Comparison of ENCODE assay signal across 8 mouse cellular contexts in genomic region chr10:120875672-120876463, GRCm38 (mm10). TPM values are rescaled to one million over a fixed set of nuclear protein-coding genes. Genes with fewer than 3 reads are reported as not detected.
DNase-seq lines count a peak whose midpoint lies in the region; ATAC-seq and TF ChIP-seq lines count a peak whose summit lies in the region.

No protein-coding gene starts in this region.

- no peak; the same call in none of the 2 replicates for ATAC-seq in G1E (ENCODE audit: extremely low read depth, insufficient number of reproducible peaks, low FRiP score, poor library complexity, severe bottlenecking)
- peak; percentile 75 to 81 for ATAC-seq in hematopoietic stem cell, adult 5-6 weeks (replicated peaks in 1 of 2; ENCODE audit: insufficient read depth in 1 of 2, low FRiP score in 2 of 2, low TSS enrichment in 1 of 2, low read depth in 1 of 2, poor library complexity in 2 of 2, severe bottlenecking in 2 of 2)
- ATAC-seq in lung, embryonic 15.5 days (ENCODE audit: borderline replicate concordance, extremely low read depth, low FRiP score, low TSS enrichment): peak; percentile 64

- TF ChIP-seq POLR2A in cerebellum, adult 2 months (IDR thresholded peaks at IDR 0.05; ENCODE audit: borderline replicate concordance, insufficient read depth, low read length): no peak
- no peak for TF ChIP-seq POLR2A in thymus, adult 2 months (IDR thresholded peaks at IDR 0.05; ENCODE audit: control insufficient read depth, extremely low read depth, insufficient read depth, low read length, poor library complexity)

- 18% methylated on average over 26 of the region's 26 CpGs for WGBS in cerebellum, adult 2 months
- WGBS in lung, embryonic 15.5 days: 12% methylated on average over 26 of the region's 26 CpGs
- WGBS in thymus, adult 2 months: 25% methylated on average over 26 of the region's 26 CpGs

- no peak overlapping the region for H3K9ac ChIP-seq in lung, embryonic 15.5 days

- H3K4me2 ChIP-seq in lung, embryonic 15.5 days: peak overlapping the region; percentile 44

- H3K4me1 ChIP-seq in G1E (ENCODE audit: insufficient read depth, low read depth, low read length): no peaks in the 10 kb centered on the region
- no peaks in the 10 kb centered on the region for H3K4me1 ChIP-seq in cerebellum, adult 2 months (ENCODE audit: control insufficient read depth, insufficient read depth, low read length)
- peaks cover 25% of the 10 kb centered on the region for H3K4me1 ChIP-seq in lung, embryonic 15.5 days
- H3K4me1 ChIP-seq in thymus, adult 2 months (replicated peaks; ENCODE audit: control insufficient read depth, insufficient read depth, low read length): no peaks in the 10 kb centered on the region

- H3K27ac ChIP-seq in cerebellum, adult 2 months (ENCODE audit: insufficient read depth, low read length): no peak overlapping the region
- peak overlapping the region; percentile 59 for H3K27ac ChIP-seq in lung, embryonic 15.5 days
- H3K27ac ChIP-seq in thymus, adult 2 months (ENCODE audit: control insufficient read depth, insufficient read depth, low read length): no peak overlapping the region

- no peaks in the 10 kb centered on the region for H3K36me3 ChIP-seq in G1E (replicated peaks)
- no peaks in the 10 kb centered on the region for H3K36me3 ChIP-seq in lung, embryonic 15.5 days
- no peaks in the 10 kb centered on the region for H3K36me3 ChIP-seq in thymus, adult 2 months (ENCODE audit: control insufficient read depth, insufficient read depth, low read length)

- H3K27me3 ChIP-seq in G1E (ENCODE audit: insufficient read depth, low read length): no peaks in the 10 kb centered on the region
- H3K27me3 ChIP-seq in cerebellum, adult 2 months (ENCODE audit: control insufficient read depth, insufficient read depth, low read length): no peaks in the 10 kb centered on the region
- H3K27me3 ChIP-seq in lung, embryonic 15.5 days: no peaks in the 10 kb centered on the region
- no peaks in the 10 kb centered on the region for H3K27me3 ChIP-seq in thymus, adult 2 months (ENCODE audit: control insufficient read depth, insufficient read depth, low read length)

- peaks cover 14% of the 10 kb centered on the region for H3K9me3 ChIP-seq in G1E (replicated peaks)
- H3K9me3 ChIP-seq in lung, embryonic 15.5 days: no peaks in the 10 kb centered on the region

- TF ChIP-seq CTCF in G1E (IDR thresholded peaks at IDR 0.05; ENCODE audit: low read depth, low read length): peak; percentile 42
- TF ChIP-seq CTCF in cerebellum, adult 2 months (IDR thresholded peaks at IDR 0.05; ENCODE audit: borderline replicate concordance, insufficient read depth, low read depth, low read length): peak; percentile 94
- TF ChIP-seq CTCF in thymus, adult 2 months (IDR thresholded peaks at IDR 0.05; ENCODE audit: borderline replicate concordance, control insufficient read depth, extremely low read depth, insufficient read depth, low read length, poor library complexity): peak; percentile 86; the same call in 1 of the 2 replicates

- no peak for DNase-seq in G1E (ENCODE audit: low spot score)
- peak; percentile 65 to 75 for DNase-seq in cerebellum, adult 2 months
- peak; percentile 86 for DNase-seq in forelimb bud, embryonic 11.5 days (ENCODE audit: low read depth, low spot score)
- peak; percentile 75 for DNase-seq in layer of hippocampus, adult 9-10 months (ENCODE audit: low spot score)
- peak; percentile 73 for DNase-seq in ovary, adult 18-20 months (ENCODE audit: low spot score)
- DNase-seq in thymus, adult 2 months: peak; percentile 70

- H3K4me3 ChIP-seq in G1E (ENCODE audit: low read depth, low read length): no peak overlapping the region
- no peak overlapping the region for H3K4me3 ChIP-seq in cerebellum, adult 2 months (replicated peaks; ENCODE audit: insufficient read depth, low read depth, low read length)
- peak overlapping the region; percentile 11; the same call in 1 of the 2 replicates for H3K4me3 ChIP-seq in lung, embryonic 15.5 days
- H3K4me3 ChIP-seq in thymus, adult 2 months (ENCODE audit: control insufficient read depth, insufficient read depth, low read length): no peak overlapping the region

RNA-seq across cellular contexts. Expression of gene Msrb3, which starts 23.0 kb away (rescaled TPM):
- total RNA-seq in G1E (2014; fragmentation: Nextera tagmentation) (not detected in 2 replicates), G1E (2017) (0.05 and 0.06 TPM in 2 replicates)
- not detected in 2 replicates for polyA plus RNA-seq in G1E (2012)
- 5.2 and 6.1 TPM in 2 replicates for polyA plus RNA-seq in cerebellum, adult 2 months (2012; rRNA removed)
- total RNA-seq in hematopoietic stem cell, adult 5-6 weeks (2017): 12.6 and 15.0 TPM in 2 replicates
- polyA plus RNA-seq in lung, embryonic 15.5 days (2015; fragmentation: Nextera tagmentation; extraction: Ambion mirVana): 15.3 and 15.8 TPM in 2 replicates
- 4.0 and 5.4 TPM in 2 replicates for polyA plus RNA-seq in thymus, adult 2 months (2012; rRNA removed)

Comparison
In these comparisons a context has a peak if more than half of its experiments do, and no peak if none do; other contexts are left out.
1. CTCF ChIP-seq: peak in every context shown above with its lines; median percentile 94 in cerebellum, adult 2 months; 86 in thymus, adult 2 months; 42 in G1E.